Mouse (Mus musculus) cerebellum, adult 2 months (tissue): ENCODE measurements around the gene Smarcd1. TPM values are rescaled to one million over a fixed set of nuclear protein-coding genes. Genes with fewer than 3 reads are reported as not detected.
"Not testable (repeated sequence)": the region's sequence is repeated elsewhere in the genome, so short reads cannot be mapped to it uniquely, and the experiment has no call there.

Experiments
- DNase-seq, 2 experiments: peaks; one replicate each; pipeline ENCODE4 v3.0.0; 2021
- H3K27ac ChIP-seq: fragments of 200-500 bp; 2 replicates; pipeline ENCODE4 v1.5.1; 2012; ENCODE audit warnings: low read length, control low read depth, inconsistent platforms; ENCODE audit not compliant: insufficient read depth
- H3K27me3 ChIP-seq: fragments of 200-500 bp; 2 replicates; pipeline ENCODE4 v1.6.1; 2012; ENCODE audit warnings: inconsistent platforms, mild to moderate bottlenecking, low read length, moderate library complexity; ENCODE audit not compliant: control insufficient read depth, insufficient read depth
- H3K4me1 ChIP-seq: fragments of 200-500 bp; 2 replicates; pipeline ENCODE4 v1.6.1; 2011; ENCODE audit warnings: low read length; ENCODE audit not compliant: control insufficient read depth, insufficient read depth
- H3K4me3 ChIP-seq: fragments of 200-500 bp; replicated peaks from 2 replicates; pipeline ENCODE3; 2011; ENCODE audit warnings: mild to moderate bottlenecking, low read depth, low read length, control low read depth; ENCODE audit not compliant: insufficient read depth
- CTCF ChIP-seq: fragments of 200-500 bp; IDR thresholded peaks from 2 replicates; pipeline ENCODE4 v1.5.1; 2011; ENCODE audit warnings: low read depth, mild to moderate bottlenecking, control low read depth, low read length, moderate library complexity, borderline replicate concordance; ENCODE audit not compliant: insufficient read depth
- POLR2A ChIP-seq: fragments of 200-500 bp; IDR thresholded peaks from 2 replicates; pipeline ENCODE4 v1.6.1; 2011; ENCODE audit warnings: low read length, control low read depth, borderline replicate concordance; ENCODE audit not compliant: insufficient read depth
- WGBS: fragments of 180-500 bp; shearing (Covaris S2); methylation state at CpG from one replicate; pipeline ENCODE4 v1.1.7; 2018; 5-methylcytosine and 5-hydroxymethylcytosine counted together
- polyA plus RNA-seq: library from polyadenylated mRNA; depleted of rRNA; stranded (reverse); fragments of >200 nt; gene quantifications from 2 replicates; pipeline ENCODE4 v1.2.3, GENCODE M21; 2012

Gene Smarcd1
- polyA plus RNA-seq, 1 experiment, result 82.3 TPM

DNA sequence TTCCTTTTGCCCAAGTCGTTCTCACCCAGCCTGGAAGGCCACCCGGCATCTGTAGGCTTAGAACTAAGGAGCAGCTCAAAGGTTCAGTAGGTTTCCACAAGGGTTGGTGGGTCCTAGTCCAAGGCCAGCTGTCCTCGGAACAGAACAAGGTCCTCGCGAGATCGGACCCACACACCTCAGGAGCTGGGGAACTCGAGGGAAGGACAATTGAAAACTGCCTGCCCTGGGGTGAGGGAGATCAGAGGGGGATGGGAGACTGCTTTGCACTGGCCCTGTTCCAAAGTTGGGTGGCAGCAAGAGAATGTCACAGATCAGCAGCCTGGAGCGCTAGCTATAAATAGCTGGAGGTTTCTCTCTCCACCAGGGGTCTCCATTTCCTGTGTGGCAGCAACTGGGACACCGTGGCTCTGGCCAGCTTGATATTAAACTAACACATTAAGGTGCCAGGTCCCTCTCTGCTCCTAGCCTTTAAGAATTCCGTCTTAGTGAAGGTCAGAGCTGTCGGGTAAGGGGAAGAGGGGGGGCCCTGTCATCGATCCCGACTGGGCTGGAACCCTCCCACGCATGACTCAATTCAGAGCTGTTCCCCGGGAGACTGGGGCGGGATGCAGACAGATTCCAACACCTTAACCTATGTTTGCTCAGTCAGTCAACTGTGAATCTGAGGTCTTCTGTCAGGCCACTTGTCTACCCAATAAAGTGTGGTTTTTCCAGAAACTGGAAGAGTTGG, 22.5 kb downstream of the Smarcd1 start:
- DNase-seq, result peak; percentile 73 to 75
- peak overlapping the region; percentile 74 for H3K4me3 ChIP-seq
- peaks cover 26% of the 10 kb centered on the region for H3K4me1 ChIP-seq
- H3K27ac ChIP-seq, result peak overlapping the region; percentile 91
- 6% methylated on average over 16 of the region's 16 CpGs for WGBS
- H3K27me3 ChIP-seq, result no peaks in the 10 kb centered on the region
- TF ChIP-seq POLR2A (0 out of 2 replicates have a peak, but pooled peaks have one; percentile 15), CTCF (no peak; the same call in 1 of the 2 replicates)

DNA sequence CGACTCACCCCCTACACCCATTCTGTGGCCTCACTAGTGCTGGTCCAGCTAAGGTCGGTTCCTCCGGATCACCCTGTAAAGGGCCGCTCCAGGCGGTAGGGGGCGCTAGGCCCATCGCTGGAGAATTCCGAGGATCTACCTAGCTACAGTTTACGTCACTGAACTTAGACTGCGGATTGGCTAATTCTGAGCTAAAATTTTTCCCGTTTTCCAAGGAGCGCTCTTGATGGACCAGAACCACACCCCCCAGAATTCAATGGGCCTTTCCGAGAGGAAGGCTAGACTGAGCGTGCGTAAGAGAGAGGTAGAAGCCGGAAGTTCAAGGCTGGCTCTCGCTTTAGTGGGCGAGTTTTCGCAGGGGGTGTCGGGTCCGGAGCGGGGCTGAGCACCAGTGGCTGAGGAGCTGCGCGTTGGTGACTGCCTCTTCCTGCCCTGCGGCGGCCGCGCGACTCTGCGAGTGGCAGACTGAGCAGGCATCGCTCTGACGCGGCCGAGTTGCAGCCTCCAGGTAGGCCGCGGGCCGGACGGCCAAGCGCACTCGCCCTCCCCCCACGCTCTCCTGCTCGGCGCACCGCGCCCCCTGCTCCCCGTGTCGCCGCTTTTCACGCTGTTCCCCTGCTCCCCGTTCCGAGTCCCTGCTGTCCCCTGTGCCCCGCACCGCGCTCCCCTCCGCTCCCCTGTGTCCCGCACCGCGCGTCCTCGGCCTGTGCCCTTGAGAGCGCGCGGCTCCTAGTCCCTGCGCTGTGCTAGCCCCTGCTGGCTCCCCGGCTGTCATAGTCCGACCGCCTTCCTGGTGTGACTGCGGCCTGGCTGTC, 23.6 kb downstream of the Smarcd1 start, which contains the start of gene Cox14:
Cox14 (plus strand) TSS at position 278 of the 815 bp plus-strand sequence.
- DNase-seq, result peak; percentile 98
- Histone ChIP-seq H3K4me1 (peaks cover 25% of the 10 kb centered on the region), H3K4me3 (peak within 1 kb of the TSS; percentile 80), H3K27ac (peak within 1 kb of the TSS; percentile 91), H3K27me3 (no peaks in the 10 kb centered on the region)
- TF ChIP-seq CTCF, result peak; percentile 90
- peak; percentile 81 for TF ChIP-seq POLR2A
- WGBS, result under 1% methylated on average over 67 of the region's 68 CpGs

DNA sequence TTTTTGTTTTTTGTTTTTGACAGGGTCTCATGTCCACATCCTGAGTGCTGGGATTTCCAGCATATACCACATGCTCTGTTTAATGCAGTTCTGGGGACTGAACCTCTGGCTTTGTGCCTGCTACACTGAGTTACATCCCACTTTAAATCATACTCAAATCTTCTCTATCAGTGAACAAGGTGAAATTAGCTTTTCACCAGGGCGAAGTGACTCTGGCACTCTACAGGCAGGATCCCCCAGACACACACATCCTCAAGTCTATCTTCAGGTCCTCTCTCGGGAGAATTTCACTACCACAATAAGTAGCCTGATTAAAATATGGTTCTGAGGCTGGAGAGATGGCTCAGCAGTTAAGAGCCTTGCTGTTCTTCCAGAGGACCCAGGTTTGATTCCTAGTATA, 24.6 kb downstream of the Smarcd1 start:
- H3K27me3 ChIP-seq, result no peaks in the 10 kb centered on the region
- H3K27ac ChIP-seq, result no peak overlapping the region
- peaks cover 22% of the 10 kb centered on the region for H3K4me1 ChIP-seq
- peak overlapping the region; percentile 80 for H3K4me3 ChIP-seq
- no peak for DNase-seq
- no peak for TF ChIP-seq POLR2A
- TF ChIP-seq CTCF, result no peak
- WGBS, result 49% methylated on average over 2 of the region's 2 CpGs

DNA sequence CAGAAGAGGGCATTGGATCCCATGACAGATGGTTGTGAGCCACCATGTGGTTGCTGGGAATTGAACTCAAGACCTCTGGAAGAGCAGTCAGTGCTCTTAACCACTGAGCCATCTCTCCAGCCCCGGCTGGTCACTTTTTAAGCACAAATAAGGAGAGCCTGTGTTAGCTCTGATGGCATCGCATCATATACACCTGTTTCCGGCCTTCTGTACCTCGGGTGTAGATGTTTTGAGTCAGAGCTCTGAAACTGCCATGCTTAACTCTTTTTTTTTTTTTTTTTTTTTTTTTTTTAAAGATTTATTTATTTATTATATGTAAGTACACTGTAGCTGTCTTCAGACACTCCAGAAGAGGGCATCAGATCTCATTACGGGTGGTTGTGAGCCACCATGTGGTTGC, 25.1 kb downstream of the Smarcd1 start:
- H3K27me3 ChIP-seq, H3K4me3 ChIP-seq, DNase-seq, H3K27ac ChIP-seq: not testable (repeated sequence)
- peaks cover 22% of the 10 kb centered on the region for H3K4me1 ChIP-seq
- WGBS, result 73% methylated on average over 5 of the region's 5 CpGs

DNA sequence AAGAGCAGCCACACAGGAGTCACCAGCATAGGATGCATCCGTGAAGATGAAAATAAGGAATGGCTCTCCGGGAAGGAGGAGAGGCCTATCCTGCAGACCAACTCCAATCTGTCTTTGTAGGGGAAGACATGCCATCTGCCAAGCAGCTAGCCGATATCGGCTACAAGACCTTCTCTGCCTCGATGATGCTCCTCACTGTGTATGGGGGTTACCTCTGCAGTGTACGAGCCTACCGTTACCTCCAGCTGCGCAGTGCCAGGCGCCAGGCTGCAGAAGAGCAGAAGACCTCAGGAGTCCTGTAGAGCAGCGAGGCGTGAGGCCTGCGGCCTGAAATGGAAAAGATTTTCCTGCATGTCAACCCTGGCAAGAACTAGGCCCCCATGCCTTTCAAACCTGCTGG, 25.6 kb downstream of the Smarcd1 start:
- no peak overlapping the region for H3K27ac ChIP-seq
- TF ChIP-seq POLR2A (no peak), CTCF (no peak)
- H3K4me1 ChIP-seq, result peaks cover 22% of the 10 kb centered on the region
- H3K4me3 ChIP-seq, result no peak overlapping the region
- 78% methylated on average over 12 of the region's 12 CpGs for WGBS
- H3K27me3 ChIP-seq, result no peaks in the 10 kb centered on the region
- no peak for DNase-seq

DNA sequence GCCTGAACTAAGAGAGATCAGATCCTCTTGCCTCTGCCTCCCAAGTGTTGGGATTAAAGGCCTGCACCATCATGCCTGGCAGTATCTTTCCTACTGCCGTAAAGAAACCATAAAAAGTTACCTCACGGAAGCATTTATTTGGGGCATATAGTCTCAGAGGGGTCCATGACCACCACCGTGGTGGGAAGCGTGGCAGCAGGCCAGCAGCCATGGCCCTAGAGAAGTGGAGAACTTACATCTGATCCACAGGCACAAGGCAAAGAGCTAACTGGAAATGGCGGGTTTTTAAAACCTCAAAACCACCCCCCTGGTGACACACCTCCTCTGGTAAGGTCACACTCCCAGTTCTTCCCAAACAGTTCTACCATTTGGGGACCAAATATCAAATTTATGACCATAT, 26.3 kb downstream of the Smarcd1 start:
- TF ChIP-seq POLR2A (no peak), CTCF (no peak)
- no peak for DNase-seq
- no peaks in the 10 kb centered on the region for H3K27me3 ChIP-seq
- H3K4me1 ChIP-seq, result peaks cover 18% of the 10 kb centered on the region
- no peak overlapping the region for H3K4me3 ChIP-seq
- WGBS, result 82% methylated on average over 5 of the region's 5 CpGs
- H3K27ac ChIP-seq, result no peak overlapping the region

DNA sequence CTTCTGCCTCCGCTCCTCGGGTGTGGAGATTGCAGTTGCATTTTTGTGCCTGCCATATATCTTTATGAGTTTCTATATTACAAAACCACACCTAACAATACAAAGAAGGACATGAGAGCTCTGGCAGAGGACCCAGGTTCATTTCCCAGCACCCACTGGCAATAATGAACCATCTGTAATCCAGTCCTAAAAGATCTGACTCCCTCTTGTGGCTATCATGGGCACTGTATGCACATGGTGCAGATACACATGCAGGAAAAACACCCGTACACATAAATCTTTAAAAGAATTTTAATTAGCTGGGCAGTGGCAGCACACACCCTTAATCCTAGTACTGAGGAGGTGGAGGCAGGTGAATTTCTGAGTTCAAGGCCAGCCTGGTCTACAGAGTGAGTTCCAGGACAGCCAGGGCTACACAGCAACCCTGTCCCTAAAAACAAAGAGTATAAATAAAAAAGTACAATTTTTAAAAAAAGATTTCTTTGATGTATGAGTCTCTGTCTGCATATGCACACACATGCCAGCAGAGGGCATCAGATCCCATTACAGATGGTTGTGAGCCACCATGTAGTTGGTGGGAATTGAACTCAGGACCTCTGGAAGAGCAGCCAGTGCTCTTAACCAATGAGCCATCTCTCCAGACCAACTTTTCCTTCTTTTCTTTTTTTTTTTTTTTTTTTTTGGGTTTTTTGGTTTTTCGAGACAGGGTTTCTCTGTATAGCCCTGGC, 27.3 kb downstream of the Smarcd1 start:
- 94% methylated on average over 4 of the region's 4 CpGs for WGBS
- no peak for TF ChIP-seq POLR2A
- TF ChIP-seq CTCF, result no peak

More for the DNA sequence above, 27.3 kb downstream of the Smarcd1 start:
- DNase-seq, result no peak
- Histone ChIP-seq H3K27ac (no peak overlapping the region), H3K4me1 (peaks cover 8% of the 10 kb centered on the region), H3K27me3 (no peaks in the 10 kb centered on the region), H3K4me3 (no peak overlapping the region)
